Mouse (Mus musculus): ENCODE measurements around the gene Klc4. TPM values are rescaled to one million over a fixed set of nuclear protein-coding genes. Genes with fewer than 3 reads are reported as not detected.

The Klc4 gene
- total and polyA plus RNA-seq, 3 experiments, result 5.4 to 9.5 TPM; not detected in 1

DNA sequence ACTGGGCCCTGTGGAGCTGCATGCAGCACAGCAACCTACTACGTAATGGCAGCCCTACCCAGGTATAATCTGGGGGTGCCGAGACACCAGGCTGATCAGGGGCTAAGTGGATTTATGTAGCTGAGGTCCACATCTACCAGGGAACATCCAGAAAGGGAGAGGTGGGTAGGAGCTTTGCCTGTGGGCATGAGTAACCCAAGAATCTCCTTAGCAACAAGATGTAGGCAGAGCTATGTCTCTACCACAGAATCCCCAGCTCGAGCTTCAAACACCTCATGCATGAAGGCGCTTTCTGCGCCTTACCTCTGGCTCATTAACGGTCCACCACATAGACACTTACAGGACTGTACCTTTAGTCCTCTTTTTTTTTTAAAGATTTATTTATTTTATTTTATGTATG, 50.5 kb downstream of the Klc4 start:
- Histone ChIP-seq H3K4me3 (ENCODE audit: control insufficient read depth in 1 of 2, insufficient read depth in 1 of 2, low read depth in 2 of 2, low read length in 2 of 2) (no peak overlapping the region), H3K79me2 (ENCODE audit: control insufficient read depth, insufficient read depth, low read length, poor library complexity) (no peaks in the 10 kb centered on the region), H3K36me3 (ENCODE audit: control insufficient read depth in 1 of 2, insufficient read depth in 2 of 2, low read length in 2 of 2) (no peaks in the 10 kb centered on the region), H3K27ac (ENCODE audit: control insufficient read depth, low read depth, low read length) (no peak overlapping the region), H3K4me1 (ENCODE audit: control insufficient read depth in 1 of 2, insufficient read depth in 2 of 2, low read length in 2 of 2) (no peaks in the 10 kb centered on the region; a peak in 1 of 4 replicates), H3K9ac (ENCODE audit: control insufficient read depth, low read depth, low read length, poor library complexity, severe bottlenecking) (no peak overlapping the region), H3K27me3 (ENCODE audit: control insufficient read depth in 1 of 2, insufficient read depth in 2 of 2, low read length in 2 of 2) (no peaks in the 10 kb centered on the region), H3K9me3 (replicated peaks; ENCODE audit: insufficient read depth, low read length) (no peaks in the 10 kb centered on the region)
- DNase-seq (ENCODE audit: low read depth, low spot score), result no peak
- TF ChIP-seq RCOR1 (IDR thresholded peaks at IDR 0.05; ENCODE audit: low read depth, low read length), result no peak
- no peak for TF ChIP-seq MAX (IDR thresholded peaks at IDR 0.05; ENCODE audit: low read length)
- TF ChIP-seq KAT2A (conservative IDR thresholded peaks at IDR 0.05; ENCODE audit: low read depth, low read length), result no peak
- no peak for TF ChIP-seq TAL1 (IDR thresholded peaks at IDR 0.05; ENCODE audit: low read length)
- no peak for TF ChIP-seq ZNF384 (IDR thresholded peaks at IDR 0.05; ENCODE audit: low read depth, low read length)
- no peak for TF ChIP-seq MXI1 (IDR thresholded peaks at IDR 0.05; ENCODE audit: low read depth, low read length)
- TF ChIP-seq ETS1 (IDR thresholded peaks at IDR 0.05; ENCODE audit: low read depth, low read length), result no peak
- TF ChIP-seq POLR2AphosphoS2 (IDR thresholded peaks at IDR 0.05; ENCODE audit: low read length), result no peak
- no peak for TF ChIP-seq NELFE (IDR thresholded peaks at IDR 0.05; ENCODE audit: low read depth, low read length)
- TF ChIP-seq MAZ (IDR thresholded peaks at IDR 0.05; ENCODE audit: low read depth, low read length), result no peak

DNA sequence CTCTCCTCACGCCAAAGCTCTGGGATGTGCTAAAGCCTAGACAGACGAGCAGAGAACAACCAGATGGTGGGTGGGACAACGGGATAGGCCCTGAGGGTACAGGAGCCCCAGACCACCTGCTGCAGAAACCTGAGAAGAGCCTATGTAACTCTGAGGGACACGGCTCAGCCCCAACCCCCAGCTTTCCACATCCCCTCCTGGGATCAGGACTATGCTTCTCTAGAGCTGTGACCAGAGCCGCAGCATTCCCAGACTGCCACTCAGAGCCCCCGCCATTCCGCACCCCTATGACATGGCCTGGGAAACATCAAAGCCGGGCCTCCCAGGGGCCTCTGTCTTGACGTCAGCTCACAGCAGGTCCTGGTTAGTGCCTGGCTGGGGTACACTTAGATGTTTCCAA, 51.2 kb downstream of the Klc4 start:
- H3K36me3 ChIP-seq (ENCODE audit: control insufficient read depth in 1 of 2, insufficient read depth in 2 of 2, low read length in 2 of 2), result peaks cover 0 to 1% of the 10 kb centered on the region in 2 experiments; a peak in 1 of 4 replicates
- TF ChIP-seq UBTF (IDR thresholded peaks at IDR 0.05; ENCODE audit: borderline replicate concordance, insufficient read depth, low read depth, low read length) (no peak), SIN3A (IDR thresholded peaks at IDR 0.05; ENCODE audit: low read length) (no peak), ETS1 (IDR thresholded peaks at IDR 0.05; ENCODE audit: low read depth, low read length) (no peak), MAZ (IDR thresholded peaks at IDR 0.05; ENCODE audit: low read depth, low read length) (no peak), TAL1 (IDR thresholded peaks at IDR 0.05; ENCODE audit: low read length) (no peak), NRF1 (IDR thresholded peaks at IDR 0.05; ENCODE audit: insufficient read depth, low read depth, low read length, poor library complexity, severe bottlenecking) (no peak), MAX (IDR thresholded peaks at IDR 0.05; ENCODE audit: low read length) (no peak), GABPA (IDR thresholded peaks at IDR 0.05; ENCODE audit: low read depth, low read length) (no peak), POLR2A (IDR thresholded peaks at IDR 0.05; ENCODE audit: control insufficient read depth in 1 of 2, insufficient read depth in 1 of 2, low read depth in 1 of 2, low read length in 2 of 2, poor library complexity in 1 of 2) (no peak), GATA1 (IDR thresholded peaks at IDR 0.05; ENCODE audit: low read depth, low read length) (no peak)
- no peaks in the 10 kb centered on the region for H3K9me3 ChIP-seq (replicated peaks; ENCODE audit: insufficient read depth, low read length)
- no peak overlapping the region for H3K4me3 ChIP-seq (ENCODE audit: control insufficient read depth in 1 of 2, insufficient read depth in 1 of 2, low read depth in 2 of 2, low read length in 2 of 2)
- H3K9ac ChIP-seq (ENCODE audit: control insufficient read depth, low read depth, low read length, poor library complexity, severe bottlenecking), result no peak overlapping the region
- H3K4me1 ChIP-seq (ENCODE audit: control insufficient read depth in 1 of 2, insufficient read depth in 2 of 2, low read length in 2 of 2), result peaks cover 0 to 4% of the 10 kb centered on the region in 2 experiments; a peak in 3 of 4 replicates
- no peaks in the 10 kb centered on the region for H3K27me3 ChIP-seq (ENCODE audit: control insufficient read depth in 1 of 2, insufficient read depth in 2 of 2, low read length in 2 of 2)
- DNase-seq (ENCODE audit: low read depth, low spot score), result no peak
- H3K27ac ChIP-seq (ENCODE audit: control insufficient read depth, low read depth, low read length), result no peak overlapping the region
- no peaks in the 10 kb centered on the region for H3K79me2 ChIP-seq (ENCODE audit: control insufficient read depth, insufficient read depth, low read length, poor library complexity)
